Mouse (Mus musculus) cortical plate, adult 2 months (tissue): Measurements from ENCODE around the gene Spryd7.

Source experiments
- CTCF ChIP-seq: fragments of 200-500 bp; IDR thresholded peaks from 2 replicates; pipeline ENCODE4 v1.5.1; 2011; ENCODE audit warnings: mild to moderate bottlenecking, control low read depth, low read length; ENCODE audit not compliant: insufficient read depth; ENCODE audit errors: extremely low read depth
- POLR2A ChIP-seq: fragments of 200-500 bp; IDR thresholded peaks from 2 replicates; pipeline ENCODE4 v1.6.1; 2011; ENCODE audit warnings: mild to moderate bottlenecking, low read length, control low read depth; ENCODE audit not compliant: insufficient read depth; ENCODE audit errors: extremely low read depth

- TF ChIP-seq CTCF, result no peak
- TF ChIP-seq POLR2A, result no peak
Measured at GRCm38 (mm10) chr14:61559856-61560255, 3.2 kb upstream of the Spryd7 start.
